Mouse (Mus musculus) erythroid progenitor cell, adult 5-6 weeks (primary cell): Measurements from ENCODE around the gene Nrip3. TPM values are rescaled to one million over a fixed set of nuclear protein-coding genes. Genes with fewer than 3 reads are reported as not detected.

Experiments
- ATAC-seq: replicated peaks from 2 replicates; pipeline ENCODE4 v1.8.0; 2016; ENCODE audit warnings: moderate number of reproducible peaks, mild to moderate bottlenecking, moderate TSS enrichment, inconsistent platforms; ENCODE audit not compliant: poor library complexity, low FRiP score, severe bottlenecking
- total RNA-seq, 2 experiments: library from RNA; stranded (forward) in 1 of 2; stranded (reverse) in 1 of 2; fragments of 150-400 nt in 1 of 2; fragments of 186-747, 209-891 nt in 1 of 2; gene quantifications; 2 replicates each; pipeline versions ENCODE4 v1.2.3 to v1.2.4; 2015 to 2017; ENCODE audit warnings: low replicate concordance in 2 of 2

The Nrip3 gene
- total RNA-seq, 2 experiments from 2014 or later = 18.9 to 38.0 TPM

- no peak for ATAC-seq
Observed at GRCm38 (mm10) chr7:109712198-109712597, 69.6 kb downstream of the Nrip3 start.

GRCm38 (mm10) chr7:109710069-109710468 lies 71.8 kb downstream of the Nrip3 start:
- no peak for ATAC-seq

- ATAC-seq = no peak
Observed at GRCm38 (mm10) chr7:109708961-109709382, 72.9 kb downstream of the Nrip3 start.

Other genes starting within 250 kb of the Nrip3 start
- 143 and 246 TPM in 2 replicates for gene St5, start 78.4 kb downstream of the Nrip3 start, total RNA-seq (2015; ENCODE audit: low replicate concordance)
- gene St5, start 78.4 kb downstream of the Nrip3 start, total RNA-seq (2017; ENCODE audit: low replicate concordance) = 82.6 and 96.9 TPM in 2 replicates
- 36.8 and 57.0 TPM in 2 replicates for gene Akip1, start 78.3 kb downstream of the Nrip3 start, total RNA-seq (2015; ENCODE audit: low replicate concordance)
- gene Akip1, start 78.3 kb downstream of the Nrip3 start, total RNA-seq (2017; ENCODE audit: low replicate concordance) = 21.6 and 23.0 TPM in 2 replicates
- not detected in 2 replicates for gene BC051019, start 58.2 kb downstream of the Nrip3 start, total RNA-seq (2015; ENCODE audit: low replicate concordance)
- not detected in 2 replicates for gene BC051019, start 58.2 kb downstream of the Nrip3 start, total RNA-seq (2017; ENCODE audit: low replicate concordance)
- gene Ascl3, start 50.3 kb downstream of the Nrip3 start, total RNA-seq (2015; ENCODE audit: low replicate concordance) = not detected in 2 replicates
- not detected in 2 replicates for gene Ascl3, start 50.3 kb downstream of the Nrip3 start, total RNA-seq (2017; ENCODE audit: low replicate concordance)
- gene Tmem9b, start 29.1 kb downstream of the Nrip3 start, total RNA-seq (2015; ENCODE audit: low replicate concordance) = 57.8 and 63.1 TPM in 2 replicates
- gene Tmem9b, start 29.1 kb downstream of the Nrip3 start, total RNA-seq (2017; ENCODE audit: low replicate concordance) = 22.2 and 22.6 TPM in 2 replicates
- not detected in 2 replicates for gene Scube2, start 83.7 kb upstream of the Nrip3 start, total RNA-seq (2015; ENCODE audit: low replicate concordance)
- not detected in 2 replicates for gene Scube2, start 83.7 kb upstream of the Nrip3 start, total RNA-seq (2017; ENCODE audit: low replicate concordance)
- gene Dennd5a, start 178.4 kb upstream of the Nrip3 start, total RNA-seq (2015; ENCODE audit: low replicate concordance) = 35.2 and 40.4 TPM in 2 replicates
- 22.4 and 24.8 TPM in 2 replicates for gene Dennd5a, start 178.4 kb upstream of the Nrip3 start, total RNA-seq (2017; ENCODE audit: low replicate concordance)
- gene Tmem41b, start 204.9 kb upstream of the Nrip3 start, total RNA-seq (2015; ENCODE audit: low replicate concordance) = 42.2 and 76.3 TPM in 2 replicates
- 49.9 and 76.2 TPM in 2 replicates for gene Tmem41b, start 204.9 kb upstream of the Nrip3 start, total RNA-seq (2017; ENCODE audit: low replicate concordance)
- 29.9 and 34.0 TPM in 2 replicates for gene Ipo7, start 236.2 kb upstream of the Nrip3 start, total RNA-seq (2015; ENCODE audit: low replicate concordance)
- 45.9 and 69.8 TPM in 2 replicates for gene Ipo7, start 236.2 kb upstream of the Nrip3 start, total RNA-seq (2017; ENCODE audit: low replicate concordance)